Mouse (Mus musculus) cerebellum, adult (tissue): ENCODE data around the gene Gprasp1.
"Not testable (repeated sequence)": the region's sequence is repeated elsewhere in the genome, so short reads cannot be mapped to it uniquely, and the experiment has no call there.

Experiments
- ATAC-seq: cut with Nextera tagmentation; 2 replicates; pipeline ENCODE4 v1.9.2; 2017; ENCODE audit warnings: mild to moderate bottlenecking, moderate library complexity, mixed read lengths; ENCODE audit not compliant: insufficient number of reproducible peaks, low FRiP score, low TSS enrichment

Gprasp1 gene

GRCm38 (mm10) chrX:135742304-135743055, at the start of gene Gprasp1, which contains the start of gene Armcx5:
Gene Gprasp1 (plus strand): TSS chrX:135742733.
Gene Armcx5 (plus strand): TSS chrX:135742733.
- peak; percentile 99 for ATAC-seq

DNA sequence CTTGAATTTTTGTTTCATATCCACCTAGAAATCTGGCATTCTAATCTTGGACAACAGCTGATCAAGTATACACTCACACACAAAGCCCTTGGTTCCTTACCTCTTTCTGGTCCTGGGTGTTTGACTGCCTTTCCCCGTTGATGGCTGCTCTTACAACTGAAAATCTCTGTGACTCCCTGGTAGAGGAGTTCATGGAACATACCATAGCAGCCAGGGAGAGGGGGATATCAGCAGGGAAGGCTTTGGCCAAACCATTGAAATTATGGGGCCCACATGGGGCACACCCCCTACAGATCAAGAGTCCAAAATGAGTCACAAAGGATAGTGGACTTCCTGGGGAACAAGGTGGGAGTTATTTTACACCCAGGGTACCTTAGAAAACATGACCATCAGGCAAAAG, 48.9 kb upstream of the Gprasp1 start, which contains the start of gene Tcp11x2:
Tcp11x2 (minus strand) TSS at position 158 of the 400 bp plus-strand sequence.
- no peak for ATAC-seq

DNA sequence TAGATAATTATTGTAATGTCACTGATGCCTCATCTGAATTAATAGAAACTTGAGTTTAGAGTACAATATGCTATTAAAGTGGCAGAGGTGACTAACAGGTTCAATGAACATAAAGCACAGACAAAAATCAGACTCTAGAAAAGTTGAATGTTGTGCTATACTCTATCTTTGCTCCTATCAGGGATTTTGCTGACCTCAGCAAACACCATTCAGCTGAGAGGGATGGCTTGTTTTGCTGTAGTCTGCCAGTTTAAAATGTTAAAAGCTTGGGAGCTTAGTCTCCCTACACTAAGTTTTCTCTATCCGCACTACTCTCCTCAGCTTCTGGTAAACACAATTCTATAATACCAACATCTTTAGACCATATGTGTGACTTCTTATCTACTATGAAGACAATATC, 39.4 kb upstream of the Gprasp1 start:
- ATAC-seq, result no peak

DNA sequence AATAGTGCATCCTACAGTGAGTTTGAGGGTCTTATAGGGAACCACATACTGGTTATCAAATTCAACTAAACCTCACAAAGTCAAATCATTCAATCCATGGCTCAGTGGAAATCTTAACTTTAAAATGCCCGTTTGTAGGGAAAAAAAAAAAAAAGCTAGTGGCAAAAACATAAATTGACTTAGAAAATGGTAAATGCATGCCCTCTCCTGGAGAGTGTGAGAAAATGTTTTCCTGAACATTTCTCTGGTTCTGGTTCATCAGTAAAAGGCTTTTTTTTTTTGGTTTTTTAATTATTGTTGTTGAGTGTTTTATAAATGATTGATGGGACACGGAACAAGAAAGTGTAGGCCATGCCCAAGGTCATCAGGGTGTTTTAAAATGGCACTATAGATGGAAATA, 38.2 kb upstream of the Gprasp1 start:
- ATAC-seq, result no peak

DNA sequence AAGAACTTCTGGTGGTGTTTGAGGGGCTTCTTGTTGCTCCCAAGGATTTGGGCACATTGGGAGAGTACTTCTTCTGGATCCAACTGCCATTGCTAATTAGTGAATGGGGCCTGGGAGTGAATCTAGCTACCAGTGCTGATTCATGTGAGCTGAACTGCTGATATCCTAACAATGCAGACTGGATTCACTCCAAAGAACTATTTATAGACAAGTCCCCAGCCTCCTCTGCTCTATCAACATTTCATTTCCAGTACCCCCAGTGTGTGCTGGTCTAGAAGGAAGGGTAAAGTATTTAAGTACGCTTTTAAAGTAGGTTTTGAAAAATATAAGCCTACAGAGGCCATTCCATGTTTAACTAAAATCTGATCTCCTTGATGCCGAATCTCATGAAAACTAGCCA, 29.7 kb upstream of the Gprasp1 start:
- no peak for ATAC-seq

DNA sequence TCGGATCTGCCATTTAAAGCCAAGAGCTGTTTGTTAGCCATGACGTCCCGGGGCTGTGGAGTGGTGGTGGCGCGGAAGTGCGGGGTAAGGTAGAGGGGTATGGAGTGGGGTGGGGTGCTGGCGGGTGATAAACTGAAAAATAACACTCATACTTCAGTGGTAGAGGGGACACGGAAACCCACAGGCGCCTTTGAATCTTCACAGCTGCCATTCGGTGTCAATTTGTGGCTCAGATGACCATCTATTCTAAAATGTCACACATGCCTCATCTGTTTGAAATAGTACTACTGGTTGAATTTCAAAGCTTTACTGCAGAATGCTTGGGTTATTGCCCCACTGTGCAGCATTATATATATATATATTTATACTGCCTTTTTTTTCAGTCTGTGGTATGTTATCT, 17.4 kb upstream of the Gprasp1 start, which contains the start of gene Tmsb15a:
Tmsb15a (minus strand) TSS at position 101 of the 400 bp plus-strand sequence.
- no peak for ATAC-seq

- no peak for ATAC-seq
These were observed 3.6 kb upstream of the Gprasp1 start for GRCm38 (mm10) chrX:135738730-135739520.

GRCm38 (mm10) chrX:135743056-135743355, 473 bp downstream of the Gprasp1 start:
- peak; percentile 18; the same call in 1 of the 2 replicates for ATAC-seq

- ATAC-seq, result not testable (repeated sequence)
These were observed 2.8 kb downstream of the Gprasp1 start for GRCm38 (mm10) chrX:135745376-135745775.

GRCm38 (mm10) chrX:135752832-135753231, 10.3 kb downstream of the Gprasp1 start:
- peak; percentile 20; the same call in 1 of the 2 replicates for ATAC-seq

DNA sequence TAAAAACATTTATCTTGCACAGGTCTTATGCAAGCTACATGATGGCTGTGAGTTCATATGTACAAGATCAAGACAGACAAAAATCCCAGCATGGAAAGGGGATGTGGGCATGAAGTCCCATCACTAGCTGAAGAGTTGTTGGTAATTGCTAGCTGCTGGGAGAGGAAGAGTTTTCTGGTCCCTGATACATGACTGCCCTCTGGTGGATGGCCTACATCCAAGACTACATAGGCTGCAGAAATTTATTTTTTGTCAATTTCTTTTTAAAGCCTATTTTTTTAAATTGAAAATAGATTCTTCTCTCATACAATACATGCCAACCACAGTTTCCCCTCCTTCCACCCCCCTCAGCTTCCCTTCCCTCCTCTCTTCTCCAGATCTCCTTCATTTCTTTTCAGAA, 19.2 kb downstream of the Gprasp1 start:
- ATAC-seq, result no peak

GRCm38 (mm10) chrX:135768043-135768548, 25.6 kb downstream of the Gprasp1 start:
- no peak for ATAC-seq

GRCm38 (mm10) chrX:135768565-135768964, 26.0 kb downstream of the Gprasp1 start:
- no peak for ATAC-seq

- ATAC-seq, result no peak
These were observed 49.0 kb downstream of the Gprasp1 start for GRCm38 (mm10) chrX:135791536-135791935.

- no peak for ATAC-seq
These were observed 49.8 kb downstream of the Gprasp1 start for GRCm38 (mm10) chrX:135792326-135792725.

DNA sequence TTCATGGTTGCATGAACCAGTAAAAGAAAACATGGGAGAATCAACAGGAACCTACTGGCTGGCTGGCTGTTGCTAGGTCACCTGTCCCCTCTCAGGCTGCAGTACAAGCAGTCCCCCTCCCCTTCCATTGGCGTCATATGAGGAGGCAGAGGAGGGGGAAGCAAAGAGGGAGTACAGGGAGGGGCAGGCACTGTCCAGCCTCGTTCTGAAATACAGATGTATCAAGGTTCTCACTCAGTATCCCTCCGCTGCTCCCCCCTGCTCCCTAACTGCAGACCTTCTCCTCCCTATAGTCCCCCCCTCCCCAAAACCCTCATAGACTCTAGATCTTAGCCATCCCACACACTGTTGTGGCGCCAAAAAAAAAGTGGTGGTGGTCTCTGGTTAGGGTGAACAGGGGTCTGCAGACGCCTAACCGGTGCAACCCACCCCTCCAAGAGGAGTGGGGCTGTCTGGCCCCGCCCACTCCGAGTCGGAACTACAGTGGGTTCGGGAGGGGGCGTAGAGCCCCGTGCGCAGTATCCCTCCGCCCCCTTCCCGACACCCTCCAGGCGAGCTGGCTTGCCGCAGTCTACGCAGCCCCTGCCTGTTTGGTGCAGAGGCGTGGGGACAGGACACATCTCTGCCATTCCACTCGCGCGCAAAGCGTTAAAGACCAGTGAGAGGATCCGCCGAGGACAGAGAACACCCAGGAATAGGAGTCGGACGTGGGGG, 53.2 kb downstream of the Gprasp1 start:
- ATAC-seq, result peak; percentile 59

- ATAC-seq, result peak; percentile 41
These were observed 54.0 kb downstream of the Gprasp1 start for GRCm38 (mm10) chrX:135796305-135797211.

DNA sequence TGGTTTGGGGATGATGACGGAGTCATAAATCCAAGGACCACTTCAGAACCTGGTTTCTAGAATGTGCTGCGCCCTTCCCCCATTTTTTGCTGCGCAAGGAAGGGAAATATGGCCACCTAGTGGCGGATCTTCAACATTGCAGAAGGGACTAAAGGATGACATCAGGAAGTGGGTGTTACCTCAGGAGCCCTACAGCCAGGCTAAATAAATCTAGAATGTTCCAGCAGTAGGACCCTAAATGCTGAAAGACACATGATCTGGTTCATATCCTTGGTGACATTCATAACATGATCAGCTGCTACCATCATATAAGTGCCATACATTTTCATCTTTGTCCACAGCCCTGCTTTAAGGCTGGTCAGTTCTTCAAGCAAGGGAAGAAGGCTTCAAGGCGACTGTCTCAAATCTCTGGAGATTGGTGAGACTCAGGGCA, 54.7 kb downstream of the Gprasp1 start, which contains the start of gene Bhlhb9:
Bhlhb9 (plus strand) TSS at position 383 of the 433 bp plus-strand sequence.
- ATAC-seq, result peak; percentile 76

DNA sequence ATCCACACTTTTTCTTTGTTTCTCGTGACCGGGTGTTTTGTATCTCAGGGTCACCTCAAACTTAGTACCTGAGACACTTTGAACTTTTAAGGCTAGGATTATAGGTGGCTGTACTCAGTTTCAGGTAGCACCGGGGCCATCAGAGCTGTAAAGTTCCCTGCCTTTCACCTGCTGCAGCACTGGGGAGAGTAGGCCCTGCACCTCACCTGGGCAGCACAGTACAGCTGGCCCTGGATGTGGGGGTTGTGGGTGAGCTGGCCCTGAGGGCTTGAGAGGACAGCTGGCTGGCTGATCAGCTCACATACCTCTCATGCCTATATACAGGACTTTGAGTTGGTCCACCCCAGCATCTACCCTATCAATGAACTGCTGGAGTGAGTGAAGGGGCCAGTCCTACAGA, 61.6 kb downstream of the Gprasp1 start:
- no peak for ATAC-seq
